Mouse (Mus musculus) ovary, postnatal 36 days (tissue): ENCODE data around the gene C87436.

Source experiments
- DNase-seq: peaks from one replicate; pipeline ENCODE4 v3.0.0; 2022; ENCODE audit warnings: low spot score, mixed read lengths

Gene C87436

DNA sequence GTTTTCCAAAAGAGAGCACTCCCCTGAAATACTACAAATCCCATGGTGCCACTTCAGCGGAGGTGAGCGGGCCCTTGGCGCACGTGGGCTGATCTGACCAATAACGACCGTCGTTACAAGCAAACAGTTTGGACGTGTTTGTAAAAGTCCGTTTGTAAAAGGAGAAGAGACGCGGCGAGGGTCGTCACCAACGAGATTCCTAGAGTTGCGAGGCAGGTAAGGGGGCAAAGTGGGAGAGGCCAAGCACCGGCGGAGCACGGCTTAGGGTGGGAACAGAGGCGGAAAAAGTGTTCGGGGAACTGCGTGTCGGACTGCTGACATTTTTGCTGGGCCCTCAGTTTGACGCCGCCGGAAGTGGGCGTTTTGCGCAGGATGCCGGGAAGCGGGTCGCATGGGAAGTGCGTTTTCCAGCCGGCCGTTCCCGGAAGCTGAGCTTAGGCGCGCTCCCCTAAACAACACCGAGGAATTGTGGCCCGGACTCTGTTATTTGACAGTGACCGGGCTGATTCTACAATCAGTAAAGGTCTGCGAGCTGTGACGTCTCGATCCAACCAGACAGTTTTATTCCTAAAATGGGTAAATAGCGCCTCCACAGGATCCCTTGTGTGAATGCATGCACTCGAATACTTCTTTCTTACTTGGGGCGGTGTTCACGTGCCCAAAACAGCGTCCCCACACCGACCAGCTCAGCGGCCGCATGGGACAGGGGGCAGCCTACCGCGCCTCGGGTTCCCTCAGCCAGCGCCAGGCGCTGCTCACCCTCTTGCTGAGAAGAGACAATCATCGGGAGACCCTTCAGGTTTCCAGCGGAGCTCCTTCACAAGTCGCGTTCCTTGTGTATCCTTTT is at the start of gene C87436:
TSS of gene C87436 (plus strand) at position 103 of the 847 bp plus-strand sequence.
- peak; percentile 93 for DNase-seq

DNA sequence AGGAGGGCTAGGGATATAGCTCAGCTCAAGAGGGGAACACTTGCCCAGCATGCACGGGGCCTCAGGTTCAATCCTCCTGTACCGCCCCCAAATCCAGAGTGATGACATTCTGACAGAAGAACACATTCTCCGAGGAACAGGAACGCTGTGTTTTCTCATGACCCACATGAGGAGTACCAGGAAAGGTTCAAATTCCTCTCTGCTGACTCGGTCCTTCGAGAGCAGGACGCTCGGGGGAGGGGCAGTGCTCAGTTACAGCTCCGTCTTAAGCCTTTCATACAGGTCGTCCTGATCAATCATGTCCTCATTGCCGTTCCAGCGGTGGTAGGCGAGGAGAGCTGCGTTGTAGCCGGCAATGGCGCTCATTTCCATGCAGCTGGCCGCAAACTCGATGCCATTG is 49.7 kb upstream of the C87436 start:
- DNase-seq: no peak

GRCm38 (mm10) chr6:86391326-86391725 is 46.8 kb upstream of the C87436 start:
- no peak for DNase-seq

GRCm38 (mm10) chr6:86393187-86393586 is 45.0 kb upstream of the C87436 start:
- DNase-seq: no peak

- DNase-seq: no peak
Measured at GRCm38 (mm10) chr6:86394078-86394720, 44.0 kb upstream of the C87436 start.

- no peak for DNase-seq
Measured at GRCm38 (mm10) chr6:86395021-86395420, 43.2 kb upstream of the C87436 start.

DNA sequence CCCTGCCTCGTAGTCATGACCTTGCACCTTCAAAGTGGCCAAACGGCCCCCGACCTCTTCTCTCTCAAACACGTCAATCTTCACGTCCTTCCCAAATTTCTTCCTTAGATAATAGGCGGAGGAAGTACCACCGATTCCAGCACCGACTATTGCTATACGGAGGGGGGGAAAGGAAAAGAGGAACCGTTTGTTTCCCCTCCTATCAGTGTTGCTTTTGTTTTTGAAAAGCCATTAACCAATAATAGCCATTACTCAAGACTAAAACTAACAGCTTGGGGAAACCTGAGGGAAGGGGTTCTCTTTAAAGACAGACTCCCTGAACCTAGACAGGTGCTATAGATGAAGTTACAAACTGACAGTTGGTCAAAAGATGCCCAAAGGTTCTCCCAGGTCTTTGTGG is 42.2 kb upstream of the C87436 start:
- DNase-seq: no peak

DNA sequence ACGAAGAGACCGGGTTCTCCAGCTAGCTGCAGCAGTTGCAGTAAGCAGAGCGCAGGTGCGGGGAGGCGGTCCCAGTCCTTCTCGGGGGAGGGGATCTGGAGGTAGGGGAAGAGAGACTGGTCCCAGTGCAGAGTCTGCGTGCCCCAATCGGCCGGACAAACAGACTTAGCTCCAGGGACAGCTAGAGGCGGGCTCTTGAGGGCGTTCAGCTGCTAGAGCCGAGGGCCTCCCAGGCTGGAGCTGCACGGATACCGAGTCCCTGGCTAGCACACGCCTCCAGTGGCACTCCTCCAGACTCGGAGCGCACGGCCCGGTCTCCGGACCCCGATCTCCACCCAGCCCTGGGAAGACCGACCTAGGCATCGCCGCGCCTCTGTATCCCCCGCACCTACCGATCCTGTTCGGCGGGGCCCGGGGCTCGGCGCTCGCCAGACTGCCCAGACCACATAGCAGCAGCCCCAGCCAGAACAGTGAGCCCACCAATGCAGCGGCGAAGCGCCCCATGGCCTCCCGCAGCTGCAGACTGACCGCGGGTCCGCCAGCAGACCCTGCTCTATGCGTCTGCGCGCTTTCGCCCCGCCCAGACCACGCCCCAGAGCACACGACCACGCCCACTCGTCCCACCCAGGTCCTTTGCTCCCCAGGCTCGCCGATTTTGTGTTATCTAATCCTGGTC is 41.5 kb upstream of the C87436 start, which contains the start of gene Pcyox1:
TSS of gene Pcyox1 (minus strand) at position 574 of the 676 bp plus-strand sequence.
- DNase-seq: peak; percentile 91

DNA sequence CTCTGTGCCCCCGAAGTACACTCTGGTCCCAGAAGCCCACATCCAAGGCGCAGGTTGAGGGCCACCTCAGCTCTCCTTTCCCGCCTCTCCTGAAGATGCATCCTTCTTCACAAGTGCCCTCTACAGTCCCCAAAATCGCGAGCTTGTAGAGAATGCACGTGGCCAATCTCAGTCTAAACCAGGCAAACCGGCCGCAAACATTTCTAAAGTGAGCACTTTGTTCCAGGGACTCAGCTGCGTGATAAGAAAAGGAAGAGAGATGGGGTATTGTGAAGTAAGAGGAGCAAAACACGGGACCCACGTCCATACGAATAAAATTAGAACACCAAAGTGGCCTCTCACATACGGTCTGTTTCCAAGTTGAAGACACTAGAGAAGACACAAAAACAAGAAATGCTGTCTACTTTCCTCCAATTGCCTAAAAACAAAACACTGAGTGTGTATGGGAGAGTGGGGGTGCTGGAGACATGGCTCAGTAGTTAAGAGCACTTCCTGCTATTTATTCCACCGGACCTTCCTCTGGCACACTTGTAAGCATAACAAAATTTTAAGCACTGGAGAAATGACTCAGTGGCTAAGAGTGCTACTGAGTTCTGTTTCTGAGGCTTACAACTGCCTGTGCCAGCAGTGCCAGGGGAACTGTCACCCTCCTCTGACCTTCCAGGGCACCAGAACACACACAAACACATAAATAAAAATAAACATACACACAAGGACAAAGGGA is 40.8 kb upstream of the C87436 start:
- DNase-seq: no peak

GRCm38 (mm10) chr6:86398986-86399385 is 39.2 kb upstream of the C87436 start:
- no peak for DNase-seq

DNA sequence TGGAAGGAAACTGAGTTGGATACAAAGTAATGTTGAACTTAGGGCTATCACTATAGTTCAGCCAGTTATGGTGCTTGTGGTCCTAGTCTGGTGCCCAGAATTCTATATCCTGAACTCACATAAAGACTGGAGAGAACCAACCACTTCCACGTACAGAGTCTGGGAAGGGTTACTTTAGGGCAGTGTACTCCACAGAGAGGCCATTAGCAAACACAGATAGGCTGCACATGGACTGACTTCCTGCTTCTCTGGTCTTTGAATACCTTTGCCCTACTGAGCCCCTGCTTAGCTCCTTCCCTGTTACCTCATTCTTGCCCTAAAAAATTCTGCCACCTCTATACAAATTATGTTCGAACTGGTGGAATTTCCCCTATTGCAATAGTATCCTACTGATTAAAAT is 38.2 kb upstream of the C87436 start:
- DNase-seq: no peak

- peak; percentile 67 for DNase-seq
Measured at GRCm38 (mm10) chr6:86400972-86401371, 37.2 kb upstream of the C87436 start.

DNA sequence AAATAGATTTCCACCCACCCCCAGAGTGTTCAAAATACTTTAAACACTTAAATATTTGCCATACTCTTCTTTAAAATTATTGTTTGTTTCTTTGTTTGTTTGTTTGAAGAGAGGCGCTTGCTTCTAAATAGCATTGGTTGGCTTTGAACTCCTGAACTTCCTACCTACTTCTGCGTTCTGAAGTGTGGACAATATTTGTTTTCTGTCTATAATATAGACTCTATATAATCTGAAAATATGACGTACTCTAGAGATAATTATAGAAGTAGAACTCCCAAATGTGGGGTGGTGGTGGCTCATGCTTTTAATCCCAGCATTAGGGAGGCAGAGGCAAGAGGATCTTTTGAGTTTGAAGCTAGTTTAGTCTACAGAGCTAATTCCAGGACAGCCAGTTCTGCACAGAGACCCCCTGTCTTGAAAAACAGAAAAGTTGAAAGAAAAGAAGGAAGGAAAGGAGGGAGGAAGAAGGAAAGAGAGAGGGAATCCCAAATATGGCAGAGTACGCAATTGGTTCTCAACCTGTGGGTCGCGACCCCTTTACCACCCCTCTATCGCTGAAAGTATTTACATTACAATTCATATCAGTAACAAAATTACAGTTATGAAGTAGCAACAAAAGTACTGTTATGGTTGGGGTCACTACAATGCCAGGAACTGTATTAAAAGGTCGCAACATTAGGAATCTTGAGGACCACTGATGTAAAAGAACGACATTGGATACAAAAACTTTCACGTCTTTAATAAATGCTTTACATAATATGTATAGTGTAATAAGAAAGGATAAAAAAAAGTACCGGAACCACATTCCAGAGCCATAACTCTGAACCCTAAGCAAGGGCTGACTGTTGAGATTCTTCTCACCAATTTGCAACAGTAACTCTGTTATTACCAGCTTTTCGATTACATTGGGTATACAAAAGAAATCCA is 35.2 kb upstream of the C87436 start:
- DNase-seq: no peak

GRCm38 (mm10) chr6:86403728-86404099 is 34.5 kb upstream of the C87436 start:
- peak; percentile 82 for DNase-seq

GRCm38 (mm10) chr6:86404100-86404861 is 33.9 kb upstream of the C87436 start, which contains the start of gene Tia1:
Gene Tia1, plus strand, starts transcription at chr6:86404219.
- DNase-seq: peak; percentile 97

- no peak for DNase-seq
Measured at GRCm38 (mm10) chr6:86404996-86405395, 33.2 kb upstream of the C87436 start.

GRCm38 (mm10) chr6:86406306-86406705 is 31.9 kb upstream of the C87436 start:
- DNase-seq: no peak

- DNase-seq: no peak
Measured at GRCm38 (mm10) chr6:86418711-86419110, 19.5 kb upstream of the C87436 start.

DNA sequence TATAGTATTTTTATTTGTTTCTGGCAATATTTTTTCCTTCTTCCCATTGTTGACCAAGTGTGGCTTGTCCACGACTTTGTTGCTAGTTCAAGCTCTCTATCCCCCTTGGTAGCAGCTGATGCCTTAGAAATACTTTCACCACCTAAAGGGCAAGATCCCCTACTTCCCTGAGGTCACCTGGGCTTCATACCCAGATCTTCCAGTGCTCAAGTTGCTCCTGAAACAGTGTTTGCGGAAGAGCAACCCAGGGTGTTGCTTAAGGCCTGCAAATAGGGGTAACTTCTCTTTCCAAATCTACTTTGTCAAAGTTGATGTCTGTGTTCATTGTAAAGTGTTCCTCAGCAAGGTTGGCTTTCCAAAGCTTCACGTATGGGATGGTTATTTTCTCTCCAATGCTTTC is 18.9 kb upstream of the C87436 start:
- no peak for DNase-seq

DNA sequence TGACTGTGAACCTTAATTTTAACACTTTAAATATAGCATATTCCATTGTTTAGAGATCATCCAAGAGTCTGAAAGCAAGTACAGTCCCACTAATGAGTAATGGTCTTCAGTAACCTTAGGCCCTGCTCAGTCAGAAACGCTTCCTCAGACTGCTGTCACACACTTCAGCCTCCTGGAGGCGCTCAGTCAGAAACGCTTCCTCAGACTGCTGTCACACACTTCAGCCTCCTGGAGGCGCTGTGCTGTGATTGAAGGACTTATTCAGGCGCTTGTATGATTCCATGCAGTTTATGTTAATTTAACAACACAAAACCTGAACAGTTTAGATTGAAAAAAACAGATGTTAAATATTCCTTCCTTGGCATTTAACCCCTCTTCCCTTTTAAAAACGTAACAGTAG is 17.7 kb upstream of the C87436 start:
- DNase-seq: no peak
